Comparison of ENCODE assay signal across 18 mouse cellular contexts in the genomic region with DNA sequence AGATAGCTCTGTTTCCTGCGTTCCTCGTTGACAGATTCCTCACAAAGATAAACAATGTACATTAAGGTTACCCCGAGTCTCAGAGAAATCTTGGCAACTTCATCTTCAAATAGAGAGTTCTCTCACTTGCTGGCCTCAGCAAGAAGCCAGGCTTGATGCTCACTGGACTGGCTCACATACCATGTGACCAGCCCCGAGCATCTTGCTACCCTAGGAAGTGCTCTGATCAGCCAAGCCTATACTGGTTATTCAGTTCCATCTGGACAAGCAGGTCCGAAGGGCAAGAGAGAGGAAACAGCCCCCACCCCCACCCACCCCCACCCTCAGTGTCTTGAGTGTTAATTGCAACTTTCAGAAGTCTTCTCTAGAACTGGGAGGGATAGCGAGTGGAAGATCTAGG.
"Had no signal": no experiment of that assay in that cellular context is flagged by ENCODE, and none has a peak within 500 bp of the region (broad histone marks: within the 10 kb centered on the region; RNA-seq: fewer than 3 reads in every experiment).

No protein-coding gene starts in this region.

- H3K4me3 ChIP-seq: midbrain, embryonic 10.5 days; midbrain, embryonic 12.5 days; myocyte; neural tube, embryonic 13.5 days; neural tube, embryonic 15.5 days had no signal

- H3K9ac ChIP-seq: lung, embryonic 14.5 days; midbrain, embryonic 12.5 days; neural tube, embryonic 13.5 days; neural tube, embryonic 15.5 days had no signal

- H3K4me1 ChIP-seq: neural tube, embryonic 15.5 days had no signal

- DNase-seq: lung, embryonic 14.5 days; lung, postnatal 10 days; lung, postnatal 4 days; midbrain, embryonic 14.5 days; retina, postnatal 1 day; right cerebral cortex, adult 18-20 months; right cerebral cortex, postnatal 25 days; right cerebral cortex, postnatal 4 days; spleen, adult 18-20 months; thymus, adult 18-20 months; thymus, postnatal 25 days; thymus, postnatal 4 days had no signal

- H3K27me3 ChIP-seq: neural tube, embryonic 13.5 days; neural tube, embryonic 15.5 days had no signal

- ATAC-seq: midbrain, embryonic 16.5 days had no signal

- H3K4me2 ChIP-seq: lung, embryonic 14.5 days; midbrain, embryonic 12.5 days; neural tube, embryonic 13.5 days; neural tube, embryonic 15.5 days had no signal

- H3K27ac ChIP-seq: midbrain, embryonic 10.5 days; midbrain, embryonic 12.5 days; neural tube, embryonic 13.5 days; neural tube, embryonic 15.5 days had no signal

- H3K36me3 ChIP-seq: midbrain, embryonic 10.5 days; midbrain, embryonic 12.5 days; neural tube, embryonic 13.5 days; neural tube, embryonic 15.5 days had no signal

- H3K9me3 ChIP-seq: midbrain, embryonic 10.5 days; midbrain, embryonic 12.5 days; neural tube, embryonic 13.5 days; neural tube, embryonic 15.5 days had no signal
